Mouse (Mus musculus): Measurements from ENCODE around the gene 1700037H04Rik.

Gene 1700037H04Rik

DNA sequence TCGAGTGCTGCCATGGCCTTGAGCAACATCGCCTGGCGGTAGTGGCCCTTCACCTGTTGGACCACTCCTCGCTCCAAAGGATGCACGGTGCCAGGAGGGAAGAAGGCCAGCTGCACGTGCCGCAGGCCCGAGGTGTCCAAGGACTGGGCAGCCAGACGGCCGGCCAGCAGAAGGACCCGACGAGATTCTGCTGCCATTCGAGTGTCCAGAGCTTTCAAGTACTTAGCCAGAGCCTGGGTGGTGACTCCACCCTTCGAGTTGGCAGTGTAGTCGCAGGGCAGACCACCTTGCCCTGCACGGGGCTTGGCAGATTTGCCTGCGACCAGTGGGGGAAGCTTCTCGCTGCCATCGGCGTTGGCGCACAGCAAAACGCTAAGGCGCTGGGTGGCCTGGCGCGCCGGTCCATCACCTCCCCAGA lies 19.0 kb upstream of the 1700037H04Rik start:
- DNase-seq = peak; percentile 48

DNA sequence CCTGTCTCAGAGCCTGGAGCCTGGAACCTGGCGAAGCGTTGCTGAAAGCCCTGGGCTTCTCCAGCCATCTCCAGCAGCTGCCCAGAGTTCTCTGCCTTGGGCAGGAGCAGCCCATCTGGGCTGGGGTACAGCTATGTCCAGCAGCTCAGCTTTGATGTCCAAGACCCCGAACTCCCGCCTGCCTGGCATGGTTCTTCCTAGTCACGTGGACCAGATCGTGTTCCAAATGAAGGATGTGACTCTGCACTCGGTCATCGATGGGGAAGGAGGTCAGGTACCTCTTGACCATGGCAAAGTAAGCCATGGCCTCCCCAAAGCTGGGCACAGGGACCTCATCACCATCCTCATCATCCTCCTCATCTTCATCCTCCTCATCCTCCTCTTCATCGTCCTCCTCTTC lies 18.1 kb upstream of the 1700037H04Rik start:
- DNase-seq = no peak

DNA sequence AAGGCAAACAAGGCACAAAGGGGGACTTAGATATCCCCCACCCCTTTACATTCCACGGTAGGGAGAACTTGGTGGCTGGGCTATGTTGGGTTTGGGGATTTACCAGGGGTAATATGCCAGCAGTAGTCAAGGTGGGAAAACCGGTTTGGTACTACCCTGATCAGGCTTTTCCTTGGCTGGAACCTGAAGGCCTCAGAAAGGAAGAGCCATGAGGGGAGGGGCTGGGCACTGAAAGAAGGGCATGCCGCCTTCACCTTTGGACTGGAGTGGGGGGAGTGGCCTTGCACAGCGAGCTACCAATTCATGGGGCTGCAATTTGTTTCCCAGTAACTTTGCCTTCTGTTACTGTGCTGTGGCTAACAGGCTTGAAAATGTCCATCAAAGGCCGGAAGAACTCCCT lies 16.6 kb upstream of the 1700037H04Rik start:
- DNase-seq = peak; percentile 79

DNA sequence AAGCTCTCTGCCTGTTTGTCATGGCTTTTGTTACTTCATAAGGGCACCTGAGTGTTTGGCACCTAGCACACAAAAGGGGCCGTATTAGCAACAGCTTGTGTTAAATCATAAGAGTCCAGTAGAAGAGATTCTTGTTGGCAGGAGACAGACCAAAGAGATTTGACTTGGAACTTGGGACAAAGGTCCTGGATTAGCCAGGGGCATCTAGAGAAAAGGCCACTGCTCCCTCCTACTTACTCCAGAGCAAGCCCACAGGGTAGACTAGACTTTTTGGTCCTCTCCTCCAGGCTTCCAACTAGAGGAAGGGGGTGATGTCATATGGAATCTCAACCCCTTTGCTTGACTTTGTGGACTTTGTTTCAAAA lies 16.0 kb upstream of the 1700037H04Rik start:
- DNase-seq = no peak

DNA sequence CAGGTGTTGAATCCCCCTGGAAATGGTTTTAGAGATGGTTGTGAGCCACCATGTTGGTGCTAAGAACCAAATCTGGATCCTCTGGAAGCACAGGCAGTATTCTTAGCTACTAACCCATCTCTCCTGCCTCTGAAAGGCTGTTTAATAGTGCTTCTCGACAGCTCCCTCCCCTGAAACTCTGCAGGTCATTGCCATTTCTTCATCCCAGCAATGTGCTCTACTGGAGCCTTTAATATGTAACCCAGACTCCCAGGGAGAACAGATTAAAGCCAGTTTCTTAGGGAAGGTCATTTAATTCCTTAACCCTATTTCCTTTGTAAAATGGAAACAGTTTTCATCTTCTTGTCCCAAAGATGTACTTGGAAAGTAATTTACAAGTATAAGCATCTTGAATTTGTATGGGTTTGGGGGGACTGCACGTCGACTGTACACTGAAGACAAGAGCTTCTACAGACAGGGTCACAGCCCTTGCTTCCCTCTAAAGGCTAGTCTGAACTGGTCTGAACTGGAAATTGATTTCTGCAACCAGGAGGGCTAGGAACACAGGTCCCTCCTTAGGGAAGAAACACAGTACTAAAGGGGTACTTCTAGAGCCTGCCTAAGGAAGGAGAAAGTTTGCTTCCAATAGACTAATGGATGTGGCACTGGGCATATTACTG lies 15.5 kb upstream of the 1700037H04Rik start:
- no peak for DNase-seq

DNA sequence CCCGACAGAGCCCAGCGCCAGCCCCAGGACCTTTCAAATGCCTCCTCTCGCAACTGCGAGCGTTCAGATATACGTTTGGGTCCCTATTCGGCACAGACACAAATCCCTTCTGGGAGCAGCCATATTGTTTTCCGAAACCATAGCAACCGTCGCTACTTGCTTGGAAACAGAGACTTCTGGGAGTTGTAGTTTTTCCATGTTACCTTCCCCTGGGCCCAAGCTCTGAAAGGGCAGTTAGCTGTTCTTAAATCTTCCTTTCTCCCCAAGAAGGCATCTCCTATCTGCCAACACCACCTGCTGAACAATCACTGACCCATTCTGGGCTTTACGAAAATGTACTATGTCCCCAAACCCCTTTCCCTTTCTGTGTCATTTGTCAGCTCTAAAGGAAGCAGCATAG lies 14.8 kb upstream of the 1700037H04Rik start:
- peak; percentile 72 for DNase-seq

DNA sequence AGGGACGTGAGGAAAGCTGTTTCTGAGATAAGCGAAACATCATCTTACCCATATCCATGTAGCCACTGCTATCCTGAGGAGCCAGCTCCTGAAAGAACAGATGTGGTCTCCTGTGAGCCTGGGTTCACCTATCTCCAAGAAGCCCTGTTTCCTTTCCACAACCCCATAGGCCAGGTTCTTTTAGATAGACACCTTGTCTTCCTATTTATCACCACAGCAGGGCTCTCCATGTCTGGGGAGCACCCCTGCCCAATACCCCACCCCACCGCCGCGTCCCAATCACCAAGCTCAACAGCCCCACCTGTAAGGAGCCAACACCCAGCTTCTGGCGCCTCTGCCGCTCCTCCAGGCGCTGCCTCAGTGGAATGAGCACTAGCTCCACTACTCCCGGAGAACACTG lies 12.4 kb upstream of the 1700037H04Rik start:
- DNase-seq = no peak

DNA sequence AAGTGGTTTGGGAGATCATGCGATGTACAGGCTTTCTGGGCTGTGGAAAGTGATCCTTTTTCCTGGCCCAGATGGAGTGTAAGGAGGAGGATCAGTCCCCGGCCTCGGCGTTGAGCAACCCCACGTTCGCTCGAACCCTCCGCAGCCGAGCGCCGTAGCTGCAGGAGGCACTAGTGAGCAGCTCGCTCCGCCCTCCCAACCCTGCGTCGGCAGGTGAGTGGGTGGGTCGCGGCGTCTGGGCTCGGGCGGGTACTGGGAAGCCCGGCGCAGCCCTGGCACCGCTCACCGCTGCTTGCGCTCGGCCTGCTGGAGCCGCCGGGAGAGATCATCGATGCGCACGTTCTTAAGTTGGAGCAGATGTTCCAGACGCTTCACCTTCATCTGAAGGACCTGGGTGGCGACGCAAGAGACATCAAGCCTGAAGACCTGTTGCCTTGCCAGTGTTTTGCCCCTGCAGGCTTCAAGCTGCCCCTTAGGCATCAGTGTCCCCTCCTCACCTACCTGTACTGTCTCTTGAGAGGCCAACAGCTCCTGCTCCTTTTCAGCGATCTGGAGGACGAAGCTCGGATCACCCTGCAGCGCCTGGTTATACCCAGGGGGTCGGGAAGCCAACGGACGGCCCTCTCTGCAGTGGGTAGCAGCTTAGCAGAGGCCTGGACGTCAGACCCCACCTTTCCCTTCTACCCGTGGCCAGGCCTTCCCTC lies 11.7 kb upstream of the 1700037H04Rik start:
- DNase-seq = peak; percentile 81

DNA sequence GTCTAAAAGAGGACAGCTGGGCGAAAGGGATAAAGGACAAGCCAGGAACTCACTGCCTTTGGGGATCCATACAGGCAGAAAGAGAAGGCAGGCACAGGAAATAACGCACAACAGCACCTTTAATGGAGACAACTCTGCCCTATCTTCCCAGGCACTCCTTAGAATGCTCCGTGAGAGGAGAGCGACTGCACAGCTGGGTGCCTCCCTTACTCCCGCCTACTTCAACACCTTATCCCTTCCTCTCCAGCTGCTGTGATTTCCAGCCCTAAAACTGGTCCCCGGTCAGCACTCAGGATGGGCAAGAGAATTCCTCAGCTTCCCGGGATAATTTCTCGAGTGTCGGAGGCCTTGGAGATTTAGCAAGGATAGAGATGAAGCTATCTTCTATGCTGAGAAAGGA lies 11.1 kb upstream of the 1700037H04Rik start:
- no peak for DNase-seq

DNA sequence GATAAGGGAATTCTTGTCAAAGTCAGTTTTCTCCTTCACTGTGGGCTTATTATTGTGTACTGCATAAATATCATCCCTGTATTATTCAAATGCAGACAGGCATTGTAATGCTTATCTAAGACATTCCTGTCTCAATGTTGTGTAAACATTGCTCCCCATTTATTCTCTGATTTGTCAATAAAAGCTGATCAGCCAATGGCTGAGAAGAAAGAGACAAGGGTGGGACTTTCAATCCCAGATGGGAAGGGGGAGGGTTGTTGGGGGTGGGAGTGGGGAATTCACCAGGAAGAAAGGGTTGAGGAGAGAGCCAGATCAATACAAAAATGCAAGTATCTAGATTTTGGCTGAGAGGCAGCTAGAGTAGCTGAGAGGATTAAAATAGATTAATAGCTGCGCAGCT lies 9.0 kb upstream of the 1700037H04Rik start:
- no peak for DNase-seq

DNA sequence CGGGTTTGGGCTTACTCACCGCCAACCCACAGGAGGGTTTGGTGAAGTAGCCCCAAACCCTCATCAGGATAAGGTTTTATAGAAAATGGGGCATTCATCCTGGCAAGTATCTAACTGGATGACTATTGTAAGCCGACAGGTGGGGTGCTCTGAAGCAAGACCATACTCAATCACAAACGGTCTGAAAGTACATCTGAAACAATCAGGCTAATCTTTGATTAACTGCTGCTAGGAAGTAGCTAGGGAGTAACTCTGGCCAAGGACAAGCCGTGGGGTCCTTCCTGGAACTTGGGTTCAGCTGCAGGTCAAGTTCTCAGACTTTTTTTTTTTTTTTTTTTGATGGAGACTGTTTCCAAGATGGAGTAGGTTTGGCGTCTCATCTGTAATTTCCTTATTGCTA lies 8.1 kb upstream of the 1700037H04Rik start:
- no peak for DNase-seq

DNA sequence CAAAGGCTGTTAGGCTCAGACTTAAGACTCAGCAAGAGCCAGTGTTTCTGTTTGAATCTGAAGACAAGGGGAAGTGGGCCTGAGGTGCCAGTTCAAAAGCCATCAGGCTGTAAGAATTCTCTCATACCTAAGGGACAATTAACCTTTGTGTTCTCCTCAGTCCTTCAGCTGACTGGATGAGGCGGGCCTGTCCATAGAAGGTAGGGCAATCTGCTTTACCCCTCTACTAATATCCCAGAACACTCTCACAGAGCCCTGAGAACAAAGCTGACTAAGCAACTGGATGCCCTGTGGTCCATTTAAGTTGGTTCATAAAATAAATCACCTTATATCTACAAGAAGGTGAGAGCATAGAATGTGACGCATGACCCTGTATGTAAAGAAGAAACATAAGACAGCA lies 6.3 kb upstream of the 1700037H04Rik start:
- DNase-seq = no peak

DNA sequence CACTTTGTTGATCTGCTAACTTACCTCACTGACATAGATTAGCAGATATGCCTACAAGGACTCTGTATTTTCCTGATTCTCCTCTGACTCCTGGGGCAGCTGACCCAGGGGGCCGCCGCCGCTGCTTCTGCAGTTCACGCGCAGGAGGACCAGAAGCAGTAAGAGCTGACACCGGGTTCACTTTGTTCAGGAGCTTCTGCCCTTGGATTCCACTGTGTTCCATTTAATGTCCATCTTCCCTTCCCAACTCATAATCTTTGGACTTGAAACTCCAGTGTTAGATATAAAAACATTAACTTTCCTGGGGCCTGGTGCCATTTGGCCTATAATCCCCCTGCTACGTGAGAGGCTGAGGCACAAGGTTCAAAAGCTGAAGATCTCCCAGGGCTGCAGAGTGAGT lies 4.0 kb upstream of the 1700037H04Rik start:
- peak; percentile 43 for DNase-seq

DNA sequence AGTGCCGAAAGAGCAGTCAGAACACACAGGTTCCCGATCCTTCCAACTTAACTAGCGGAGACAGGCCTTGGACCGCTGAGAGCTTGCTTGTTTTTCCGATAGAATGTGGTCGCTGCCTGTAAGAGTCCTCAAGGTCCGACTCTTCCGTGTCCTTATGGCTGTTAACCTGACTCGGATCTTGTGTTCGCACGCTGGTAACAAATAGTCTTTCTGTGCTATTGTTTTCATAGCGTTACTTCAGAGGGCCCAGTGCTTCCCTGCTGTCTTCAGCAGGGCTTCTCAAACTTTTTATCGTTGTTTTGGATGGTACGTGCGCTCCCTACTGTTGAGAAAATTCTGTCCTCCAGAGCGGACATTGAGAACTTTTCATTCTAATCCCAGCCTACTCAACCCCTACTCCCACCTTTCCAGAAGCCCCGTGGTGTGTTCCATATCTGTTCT lies 810 bp upstream of the 1700037H04Rik start:
- DNase-seq = peak; percentile 55

DNA sequence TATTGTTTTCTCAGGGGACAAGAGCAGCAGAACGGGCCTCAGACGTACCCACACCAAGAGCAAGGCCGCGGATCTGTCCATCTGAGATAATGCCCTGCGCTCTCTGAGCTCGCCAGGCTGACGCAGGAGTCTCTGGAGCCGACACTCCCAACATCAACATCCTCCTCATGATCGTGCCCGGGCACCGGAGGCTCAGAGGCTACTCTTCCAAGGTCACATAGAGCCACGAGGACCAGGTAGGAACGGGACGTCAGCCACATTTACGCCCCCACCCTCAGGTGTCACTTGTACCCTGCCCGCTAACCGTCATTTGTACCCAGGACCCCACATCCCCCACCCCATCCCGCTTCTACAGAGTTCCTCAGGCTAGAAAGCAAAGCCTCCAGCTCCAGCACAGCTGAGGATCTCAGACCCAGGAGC lies 380 bp downstream of the 1700037H04Rik start:
- DNase-seq = peak; percentile 61

DNA sequence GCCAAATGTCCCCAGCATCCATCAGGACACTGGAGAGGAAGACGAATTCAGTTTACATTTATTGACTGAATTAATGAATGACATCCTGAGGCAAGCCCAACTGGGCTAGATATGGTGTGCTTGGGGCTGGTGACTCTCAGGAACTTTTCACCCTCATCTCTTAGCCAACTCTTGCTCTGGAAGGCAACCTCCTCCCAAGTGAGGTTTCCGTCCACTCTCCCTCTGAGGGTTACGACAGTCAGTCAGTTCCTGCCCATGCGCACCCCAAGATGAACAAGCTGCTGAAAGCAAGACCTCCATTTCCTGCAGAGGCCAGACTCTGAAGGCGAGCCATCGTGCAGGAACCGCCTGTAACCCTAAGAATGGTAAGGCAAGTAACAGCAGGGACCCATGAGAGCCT lies 2.9 kb downstream of the 1700037H04Rik start:
- no peak for DNase-seq

DNA sequence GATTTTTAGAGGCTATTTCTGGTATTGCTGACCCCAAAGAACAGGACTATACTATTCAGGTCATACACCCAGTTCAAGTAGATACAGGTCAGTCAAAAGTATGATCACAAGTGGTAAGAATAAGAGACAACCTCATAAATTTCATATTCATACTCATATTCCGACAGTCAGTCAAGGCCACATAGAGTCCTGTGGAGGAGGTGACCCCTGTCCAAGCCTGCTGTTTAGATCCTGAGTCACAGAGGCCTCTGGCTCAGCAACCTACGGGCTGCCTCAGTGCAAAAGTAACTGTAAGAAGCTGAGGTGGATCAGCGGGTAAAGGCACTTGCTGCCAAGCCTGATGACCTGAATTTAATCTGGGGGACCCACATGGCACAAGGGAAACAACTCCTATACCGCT lies 5.8 kb downstream of the 1700037H04Rik start:
- no peak for DNase-seq

DNA sequence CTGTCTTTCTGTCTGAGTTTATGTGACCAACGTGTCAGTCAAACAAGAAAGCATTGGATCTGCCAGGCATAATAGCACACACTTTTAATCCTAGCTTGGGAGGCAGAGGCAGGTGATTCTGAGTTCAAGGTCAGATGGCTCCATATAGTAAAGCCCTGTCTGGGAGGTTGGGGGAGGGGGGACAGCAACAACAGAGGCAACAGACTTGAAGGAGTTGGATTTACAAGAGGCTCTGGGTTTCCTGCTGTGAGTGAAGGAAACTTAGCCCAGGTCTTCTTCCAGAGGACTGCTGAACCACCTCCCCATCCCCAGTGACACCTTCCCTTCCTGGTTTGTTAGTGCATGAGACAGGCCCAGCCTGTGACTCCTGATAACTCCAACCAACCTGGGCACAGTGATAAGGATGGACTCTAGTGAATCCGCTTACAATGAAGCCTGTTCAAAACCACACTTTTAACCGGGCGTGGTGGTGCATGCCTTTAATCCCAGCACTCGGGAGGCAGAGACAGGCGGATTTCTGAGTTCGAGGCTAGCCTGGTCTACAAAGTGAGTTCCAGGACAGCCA lies 7.6 kb downstream of the 1700037H04Rik start:
- no peak for DNase-seq

DNA sequence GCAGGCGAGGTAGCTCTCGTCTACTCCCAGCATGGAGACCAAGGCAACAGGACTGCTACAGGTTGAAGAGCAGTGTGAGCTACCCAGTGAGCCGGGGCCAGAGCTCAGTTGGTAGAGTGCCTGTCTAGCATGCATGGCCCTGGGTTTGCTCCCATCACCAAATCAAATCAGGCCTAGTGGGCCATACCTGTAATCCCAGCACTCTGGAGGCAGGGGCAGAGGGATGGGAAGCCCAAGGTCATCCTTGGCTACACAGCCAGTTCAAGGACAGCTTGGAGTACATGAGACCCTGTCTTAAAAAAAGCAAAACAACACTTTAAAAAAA lies 10.7 kb downstream of the 1700037H04Rik start:
- DNase-seq = no peak

DNA sequence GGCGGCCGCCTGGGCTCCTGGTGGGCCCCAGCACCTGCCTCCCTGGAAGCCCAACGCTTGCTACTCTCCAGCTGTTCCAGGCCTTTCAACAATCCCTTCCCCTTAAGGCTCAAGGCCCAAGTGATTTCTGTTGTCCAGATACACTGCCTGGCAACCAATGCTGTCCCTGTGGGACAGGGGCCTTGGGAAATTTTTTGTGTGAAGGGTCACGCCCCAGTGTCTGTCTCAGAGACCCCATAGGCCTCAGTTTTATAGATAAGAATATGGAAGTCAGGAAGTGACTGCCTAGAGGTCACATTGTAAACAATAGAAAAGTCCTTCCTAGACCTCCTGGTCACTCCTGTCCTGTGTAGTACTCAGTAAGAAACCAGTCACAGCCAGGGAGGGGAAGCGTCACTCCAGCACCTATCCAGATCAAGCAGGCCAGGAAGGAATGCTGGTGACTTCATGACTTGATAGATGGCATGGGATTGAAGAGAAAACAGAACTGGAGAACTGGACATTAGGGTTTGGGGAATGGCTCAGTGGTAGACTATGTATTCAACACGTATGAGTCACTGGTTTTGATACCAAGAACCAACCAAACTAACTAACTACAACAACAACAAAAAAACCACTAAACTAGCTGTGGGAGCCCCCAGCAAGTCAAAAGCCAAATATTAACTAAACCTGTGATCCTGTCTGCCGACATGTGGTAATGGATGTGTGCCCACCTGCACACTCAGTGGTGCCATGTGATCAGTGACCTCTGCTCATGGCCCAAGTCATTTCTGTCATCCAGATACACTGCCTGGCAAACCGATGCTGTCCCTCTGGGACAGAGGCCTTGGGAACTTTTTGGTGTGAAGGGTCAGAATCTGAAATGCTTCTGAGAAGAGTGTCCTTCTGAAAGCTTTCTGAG lies 11.3 kb downstream of the 1700037H04Rik start:
- no peak for DNase-seq

DNA sequence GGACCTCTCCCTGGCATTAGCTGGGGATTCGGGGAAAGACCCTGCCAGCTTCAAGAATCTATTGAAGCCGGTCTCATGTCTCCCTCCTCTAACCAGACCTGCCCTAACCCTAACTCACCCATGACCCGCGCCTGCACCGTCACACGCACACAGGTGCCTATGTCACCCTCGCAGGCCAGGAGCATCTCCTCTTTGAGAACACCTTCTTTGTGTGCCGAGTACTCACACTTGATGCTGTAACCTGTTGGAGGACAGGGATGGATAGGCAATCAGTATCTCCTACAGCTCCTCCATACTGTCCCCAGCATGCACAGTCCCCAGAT lies 12.9 kb downstream of the 1700037H04Rik start:
- no peak for DNase-seq

DNA sequence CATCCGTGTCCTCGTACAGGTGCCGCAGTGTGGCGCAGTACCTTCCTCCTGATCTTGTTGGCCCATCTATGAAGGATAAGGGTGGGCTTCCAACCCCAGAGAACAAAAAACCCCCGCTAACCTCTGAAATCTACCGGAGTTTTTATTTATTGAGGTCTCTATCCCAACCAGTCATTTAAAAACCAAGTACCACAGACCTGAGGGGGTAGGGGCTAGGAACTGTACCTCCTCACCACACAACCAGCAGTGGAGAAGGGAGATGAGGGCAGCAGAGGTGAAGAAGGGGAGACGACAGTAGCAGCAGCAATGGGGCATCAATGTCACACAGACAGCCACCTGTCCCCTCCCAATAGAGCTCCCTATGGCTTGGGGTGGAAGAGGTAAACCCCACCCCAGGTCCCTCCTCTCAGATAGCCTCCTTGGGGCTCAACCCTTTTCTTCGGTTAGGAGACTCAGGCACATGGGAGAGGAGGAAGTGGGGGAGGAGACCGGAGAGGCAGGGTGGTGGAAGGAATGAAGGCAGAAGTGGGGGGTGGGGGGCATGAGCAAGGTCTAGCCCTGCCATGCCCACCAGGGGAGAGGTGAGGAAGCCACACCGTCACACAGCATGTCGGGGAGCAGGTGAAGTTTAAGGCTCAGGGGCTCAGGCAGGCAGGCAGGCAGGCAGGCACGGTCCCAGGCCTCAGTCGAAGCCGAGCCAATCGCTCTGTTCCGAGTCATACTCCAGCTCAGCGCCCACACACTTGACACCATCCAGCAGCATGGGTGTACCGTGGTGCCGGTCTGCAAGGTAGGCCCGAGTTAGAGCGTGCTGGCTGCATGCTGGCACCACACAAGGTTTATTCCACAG lies 13.5 kb downstream of the 1700037H04Rik start:
- DNase-seq = no peak

DNA sequence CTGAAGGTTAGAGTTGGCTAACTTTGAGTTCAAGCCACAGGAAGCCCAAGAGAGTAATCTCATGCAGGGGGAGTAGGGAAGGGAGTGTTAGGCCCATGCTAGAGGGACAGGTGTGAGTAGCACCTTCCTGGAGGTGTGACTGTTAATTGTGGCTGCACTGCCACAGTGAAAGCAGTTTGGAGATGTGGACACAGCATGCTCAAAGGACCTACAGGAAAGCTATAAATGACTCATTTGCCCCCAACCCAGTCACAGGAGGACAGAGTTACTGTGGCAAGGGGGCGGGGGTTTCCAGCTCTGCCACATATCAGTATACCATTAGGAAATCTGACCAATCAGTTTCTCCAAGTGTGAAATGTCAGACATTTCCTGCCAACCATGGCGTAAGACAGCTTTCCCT lies 14.3 kb downstream of the 1700037H04Rik start:
- no peak for DNase-seq

All from kidney, postnatal 10 days (tissue).